Mouse (Mus musculus) midbrain, postnatal 0 days (tissue): ENCODE results near the gene Pld2. TPM values are rescaled to one million over a fixed set of nuclear protein-coding genes. Genes with fewer than 3 reads are reported as not detected.

ENCODE experiments used
- ATAC-seq: fragments of 200-750 bp; cut with Nextera tagmentation; 2 replicates; pipeline ENCODE4 v1.8.0; 2017; ENCODE audit warnings: moderate number of reproducible peaks, mild to moderate bottlenecking, moderate TSS enrichment, moderate library complexity; ENCODE audit not compliant: low FRiP score
- DNase-seq: peaks from one replicate; pipeline ENCODE4 v3.0.0-alpha.2; 2015; ENCODE audit warnings: low spot score
- H3K27ac ChIP-seq: fragments of 300-500 bp; sonication (generic); 2 replicates; pipeline ENCODE4 v1.5.1; 2014; ENCODE audit warnings: low read depth, mild to moderate bottlenecking, low read length, mixed read lengths
- H3K27me3 ChIP-seq: fragments of 300-500 bp; sonication (generic); 2 replicates; pipeline ENCODE4 v1.6.1; 2014; ENCODE audit warnings: low read length, control low read depth, mixed read lengths; ENCODE audit not compliant: insufficient read depth
- H3K36me3 ChIP-seq: fragments of 300-500 bp; sonication (generic); 2 replicates; pipeline ENCODE4 v1.6.1; 2014; ENCODE audit warnings: low read length, control low read depth, mixed read lengths; ENCODE audit not compliant: insufficient read depth
- H3K4me1 ChIP-seq: fragments of 300-500 bp; sonication (generic); 2 replicates; pipeline ENCODE4 v1.6.1; 2014; ENCODE audit warnings: mild to moderate bottlenecking, control low read depth, antibody characterized with exemption, low read length, mixed read lengths; ENCODE audit not compliant: insufficient read depth
- H3K4me2 ChIP-seq: fragments of 300-500 bp; sonication (generic); 2 replicates; pipeline ENCODE4 v1.6.1; 2014; ENCODE audit warnings: low read depth, mild to moderate bottlenecking, low read length, mixed read lengths; ENCODE audit not compliant: poor library complexity, severe bottlenecking
- H3K4me3 ChIP-seq: fragments of 300-500 bp; sonication (generic); 2 replicates; pipeline ENCODE4 v1.5.1; 2014; ENCODE audit warnings: low read depth, mild to moderate bottlenecking, low read length, moderate library complexity
- H3K9ac ChIP-seq: fragments of 300-500 bp; sonication (generic); replicated peaks from 2 replicates; pipeline ENCODE4 v1.6.1; 2014; ENCODE audit warnings: mild to moderate bottlenecking, low read length, moderate library complexity, mixed read lengths; ENCODE audit not compliant: poor library complexity, severe bottlenecking
- H3K9me3 ChIP-seq: fragments of 300-500 bp; sonication (generic); 2 replicates; pipeline ENCODE4 v1.6.1; 2016; ENCODE audit warnings: low read length, control low read depth
- CTCF ChIP-seq: IDR thresholded peaks from 2 replicates; pipeline ENCODE4 v1.5.1; 2016; ENCODE audit warnings: antibody characterized with exemption, mild to moderate bottlenecking
- WGBS: fragments of 180-500 bp; shearing (Covaris S2); extraction: QIAGEN DNeasy Blood & Tissue Kit; methylation state at CpG from one replicate; pipeline ENCODE4 v1.1.7; 2014; 5-methylcytosine and 5-hydroxymethylcytosine counted together
- polyA plus RNA-seq: library from polyadenylated mRNA; unstranded; fragments of >200 nt; fragmentation: Nextera tagmentation; extraction: Ambion mirVana; gene quantifications from 2 replicates; pipeline ENCODE4 v1.2.1, GENCODE M21; 2015
- total RNA-seq: library from RNA; depleted of rRNA; stranded (reverse); fragments of >200 nt; gene quantifications from 2 replicates; pipeline ENCODE4 v1.2.3, GENCODE M21; 2014

Pld2 gene
- total and polyA plus RNA-seq, 2 experiments from 2014 or later: 19.4 to 71.5 TPM

GRCm38 (mm10) chr11:70506962-70507515 is 32.8 kb upstream of the Pld2 start:
- Histone ChIP-seq H3K27ac (no peak overlapping the region), H3K9ac (no peak overlapping the region), H3K4me1 (no peaks in the 10 kb centered on the region; the same call in 1 of the 2 replicates), H3K27me3 (no peaks in the 10 kb centered on the region), H3K9me3 (no peaks in the 10 kb centered on the region), H3K36me3 (no peaks in the 10 kb centered on the region), H3K4me2 (no peak overlapping the region), H3K4me3 (no peak overlapping the region)
- 66% methylated on average over 7 of the region's 7 CpGs for WGBS
- DNase-seq (no peak), ATAC-seq (no peak)
- no peak for TF ChIP-seq CTCF

- Histone ChIP-seq H3K27ac (peak overlapping the region; percentile 51; the same call in 1 of the 2 replicates), H3K9me3 (no peaks in the 10 kb centered on the region), H3K36me3 (no peaks in the 10 kb centered on the region), H3K4me1 (no peaks in the 10 kb centered on the region; the same call in 1 of the 2 replicates), H3K27me3 (no peaks in the 10 kb centered on the region), H3K4me2 (peak overlapping the region; percentile 42), H3K9ac (peak overlapping the region; percentile 37), H3K4me3 (peak overlapping the region; percentile 19; the same call in 1 of the 2 replicates)
- DNase-seq: peak; percentile 72
- 6% methylated on average over 19 of the region's 19 CpGs for WGBS
- peak; percentile 78 for TF ChIP-seq CTCF
- peak; percentile 84 for ATAC-seq
These were observed 29.9 kb upstream of the Pld2 start for GRCm38 (mm10) chr11:70509753-70510564.

GRCm38 (mm10) chr11:70511242-70511641 is 28.6 kb upstream of the Pld2 start:
- 84% methylated on average over 2 of the region's 2 CpGs for WGBS
- no peak overlapping the region for H3K27ac ChIP-seq
- no peak overlapping the region for H3K4me3 ChIP-seq
- H3K36me3 ChIP-seq: no peaks in the 10 kb centered on the region
- H3K27me3 ChIP-seq: no peaks in the 10 kb centered on the region
- DNase-seq: no peak
- no peak for ATAC-seq
- H3K9ac ChIP-seq: no peak overlapping the region
- no peaks in the 10 kb centered on the region for H3K9me3 ChIP-seq
- no peak for TF ChIP-seq CTCF
- no peaks in the 10 kb centered on the region; the same call in 1 of the 2 replicates for H3K4me1 ChIP-seq
- H3K4me2 ChIP-seq: no peak overlapping the region

GRCm38 (mm10) chr11:70511825-70512224 is 28.0 kb upstream of the Pld2 start:
- Histone ChIP-seq H3K4me2 (no peak overlapping the region), H3K4me3 (no peak overlapping the region), H3K4me1 (no peaks in the 10 kb centered on the region; the same call in 1 of the 2 replicates), H3K27ac (no peak overlapping the region), H3K27me3 (no peaks in the 10 kb centered on the region), H3K36me3 (no peaks in the 10 kb centered on the region), H3K9ac (no peak overlapping the region), H3K9me3 (no peaks in the 10 kb centered on the region)
- WGBS: 92% methylated on average over 7 of the region's 7 CpGs
- DNase-seq (no peak), ATAC-seq (no peak)
- no peak for TF ChIP-seq CTCF

GRCm38 (mm10) chr11:70512709-70513342 is 27.0 kb upstream of the Pld2 start:
- no peak overlapping the region for H3K4me2 ChIP-seq
- no peak for TF ChIP-seq CTCF
- no peaks in the 10 kb centered on the region for H3K27me3 ChIP-seq
- H3K9ac ChIP-seq: no peak overlapping the region
- no peaks in the 10 kb centered on the region; the same call in 1 of the 2 replicates for H3K4me1 ChIP-seq
- no peaks in the 10 kb centered on the region for H3K36me3 ChIP-seq
- ATAC-seq (no peak), DNase-seq (no peak)
- 78% methylated on average over 7 of the region's 7 CpGs for WGBS
- H3K4me3 ChIP-seq: no peak overlapping the region
- H3K27ac ChIP-seq: no peak overlapping the region
- no peaks in the 10 kb centered on the region for H3K9me3 ChIP-seq
